Mouse (Mus musculus): ENCODE results near the gene Prps1.

- no peak for TF ChIP-seq EP300 (optimal IDR thresholded peaks at IDR 0.05)
- no peak for TF ChIP-seq CTCF (IDR thresholded peaks at IDR 0.05; ENCODE audit: low read depth)
Measured at GRCm38 (mm10) chrX:140489174-140489573, 32.8 kb downstream of the Prps1 start.
